Mouse (Mus musculus) adrenal gland, adult 18-20 months (tissue): ENCODE measurements around the gene Cd33. TPM values are rescaled to one million over a fixed set of nuclear protein-coding genes. Genes with fewer than 3 reads are reported as not detected.
A peak's percentile ranks its signal among the peaks of the same experiment; 100 is the strongest.

Source experiments
- DNase-seq, 2 experiments: peaks; one replicate each; pipeline ENCODE4 v3.0.0; 2021 to 2022; ENCODE audit warnings: low spot score in 2 of 2
- total RNA-seq, 2 experiments: library from RNA; stranded (reverse); gene quantifications; 1 replicate in 1 of 2; 2 replicates in 1 of 2; pipeline ENCODE4 v1.2.3; 2021

Cd33 gene
- total RNA-seq, 2 experiments from 2014 or later, result 3.3 to 5.4 TPM

- DNase-seq, result no peak
These were observed 25.9 kb downstream of the Cd33 start for GRCm38 (mm10) chr7:43518341-43518740.

GRCm38 (mm10) chr7:43515076-43515475 is 29.2 kb downstream of the Cd33 start:
- DNase-seq, result no peak

GRCm38 (mm10) chr7:43512519-43512918 is 31.7 kb downstream of the Cd33 start:
- DNase-seq, result no peak

- no peak for DNase-seq
These were observed 32.3 kb downstream of the Cd33 start for GRCm38 (mm10) chr7:43511707-43512478.

GRCm38 (mm10) chr7:43495343-43496021 is 48.7 kb downstream of the Cd33 start:
- peak; percentile 21 to 48 for DNase-seq

GRCm38 (mm10) chr7:43490861-43491260 is 53.4 kb downstream of the Cd33 start:
- DNase-seq, result no peak

- peak in 1 of 2 experiments; percentile 29 for DNase-seq
These were observed 54.0 kb downstream of the Cd33 start for GRCm38 (mm10) chr7:43490182-43490584.

- DNase-seq, result no peak
These were observed 54.5 kb downstream of the Cd33 start, which contains the start of gene Iglon5 for GRCm38 (mm10) chr7:43489631-43490125. Iglon5 (minus strand) TSS chr7:43490075.

GRCm38 (mm10) chr7:43488646-43489045 is 55.6 kb downstream of the Cd33 start:
- DNase-seq, result no peak

- no peak for DNase-seq
These were observed 61.0 kb downstream of the Cd33 start for GRCm38 (mm10) chr7:43483236-43483635.

GRCm38 (mm10) chr7:43482090-43482716 is 62.0 kb downstream of the Cd33 start:
- no peak for DNase-seq

- no peak for DNase-seq
These were observed 63.0 kb downstream of the Cd33 start for GRCm38 (mm10) chr7:43481191-43481590.

GRCm38 (mm10) chr7:43476376-43476775 is 67.9 kb downstream of the Cd33 start:
- DNase-seq, result no peak

GRCm38 (mm10) chr7:43475706-43476105 is 68.5 kb downstream of the Cd33 start:
- no peak for DNase-seq

Other genes starting within 250 kb of the Cd33 start
- gene Zfp715, start 231.1 kb downstream of the Cd33 start, total RNA-seq, result 10 to 100 TPM; 20.1 to 20.9 TPM
- not detected for gene Siglecf, start 193.1 kb downstream of the Cd33 start, total RNA-seq
- under 1 TPM; 0.46 to 0.54 TPM for gene Siglecg, start 136.2 kb downstream of the Cd33 start, total RNA-seq
- gene Lim2, start 116.8 kb downstream of the Cd33 start, total RNA-seq, result not detected
- gene Nkg7, start 107.4 kb downstream of the Cd33 start, total RNA-seq, result 1 to 10 TPM in 1 of 2 experiments, under 1 TPM in 1; 0.83 to 3.2 TPM
- gene Cldnd2, start 103.6 kb downstream of the Cd33 start, total RNA-seq, result not detected
- 100 to 1,000 TPM; 440 to 834 TPM for gene Etfb, start 100.3 kb downstream of the Cd33 start, total RNA-seq
- gene Gm45233, start 100.3 kb downstream of the Cd33 start, total RNA-seq, result under 1 TPM in 1 of 2 experiments, not detected in 1; 0.43 TPM
- gene Vsig10l, start 81.3 kb downstream of the Cd33 start, total RNA-seq, result 1 to 10 TPM; 1.6 to 4.2 TPM
- 1 to 10 TPM; 1.3 to 1.5 TPM for gene Iglon5, start 54.4 kb downstream of the Cd33 start, total RNA-seq
- gene 4931406B18Rik, start 38.5 kb downstream of the Cd33 start, total RNA-seq, result not detected
- 1 to 10 TPM; 2.2 TPM for gene Zfp658, start 17.8 kb upstream of the Cd33 start, total RNA-seq
- 10 to 100 TPM; 15.3 to 17.6 TPM for gene Zfp719, start 35.2 kb upstream of the Cd33 start, total RNA-seq
- under 1 TPM in 1 of 2 experiments, not detected in 1; 0.13 TPM for gene Zfp819, start 62.7 kb upstream of the Cd33 start, total RNA-seq
- gene Ceacam18, start 90.3 kb upstream of the Cd33 start, total RNA-seq, result not detected
- gene Siglece, start 115.7 kb upstream of the Cd33 start, total RNA-seq, result 1 to 10 TPM; 3.4 to 3.6 TPM
- gene Ctu1, start 127.6 kb upstream of the Cd33 start, total RNA-seq, result 10 to 100 TPM; 10.9 to 13.9 TPM
- gene Klk14, start 146.0 kb upstream of the Cd33 start, total RNA-seq, result not detected
- under 1 TPM in 1 of 2 experiments, not detected in 1; 0.45 TPM for gene Klk13, start 168.1 kb upstream of the Cd33 start, total RNA-seq
- not detected for gene Klk12, start 224.5 kb upstream of the Cd33 start, total RNA-seq
- not detected for gene Klk11, start 230.2 kb upstream of the Cd33 start, total RNA-seq
- gene Klk10, start 236.6 kb upstream of the Cd33 start, total RNA-seq, result under 1 TPM; 0.36 to 0.86 TPM
- gene Klk9, start 247.5 kb upstream of the Cd33 start, total RNA-seq, result not detected